Mouse (Mus musculus) myocyte (in vitro differentiated cells): ENCODE data around the gene Gm7073. TPM values are rescaled to one million over a fixed set of nuclear protein-coding genes. Genes with fewer than 3 reads are reported as not detected.

Experiments used
- H3K27me3 ChIP-seq: one replicate; pipeline ENCODE4 v1.6.1; 2011; ENCODE audit not compliant: control insufficient read depth, insufficient read depth, insufficient read length
- H3K36me3 ChIP-seq: one replicate; pipeline ENCODE4 v1.6.1; 2011; ENCODE audit not compliant: control insufficient read depth, insufficient read depth
- H3K4me2 ChIP-seq: one replicate; pipeline ENCODE4 v1.6.1; 2011; ENCODE audit warnings: low read depth, control low read depth
- H3K4me3 ChIP-seq: one replicate; pipeline ENCODE4 v1.5.1; 2011; ENCODE audit warnings: mild to moderate bottlenecking, control low read depth, moderate library complexity
- H3K79me2 ChIP-seq: one replicate; pipeline ENCODE4 v1.6.1; 2011; ENCODE audit not compliant: control insufficient read depth, insufficient read depth
- H3ac ChIP-seq: one replicate; pipeline ENCODE4 v1.6.1; 2011; ENCODE audit not compliant: control insufficient read depth, insufficient read length
- CEBPB ChIP-seq: IDR thresholded peaks from 2 replicates; pipeline ENCODE4 v1.6.1; 2011; ENCODE audit warnings: mild to moderate bottlenecking, moderate library complexity; ENCODE audit not compliant: poor library complexity, insufficient read depth, severe bottlenecking
- E2F4 ChIP-seq: IDR thresholded peaks from one replicate; pipeline ENCODE4 v1.6.1; 2011; ENCODE audit warnings: mild to moderate bottlenecking, control low read depth, moderate library complexity; ENCODE audit not compliant: insufficient read depth
- MAX ChIP-seq: IDR thresholded peaks from one replicate; pipeline ENCODE4 v1.6.1; 2011; ENCODE audit warnings: low read depth, mild to moderate bottlenecking, control low read depth
- MYOD1 ChIP-seq, 3 experiments: IDR thresholded peaks; one replicate each; pipeline ENCODE4 v1.6.1; 2011; ENCODE audit warnings: control low read depth in 2 of 3, low read depth in 2 of 3, mild to moderate bottlenecking in 2 of 3, moderate library complexity in 1 of 3; ENCODE audit not compliant: insufficient read length in 2 of 3, control insufficient read depth in 1 of 3
- MYOG ChIP-seq, 3 experiments: IDR thresholded peaks; one replicate each; pipeline ENCODE4 v1.6.1; 2011; ENCODE audit warnings: control low read depth in 2 of 3, low read depth in 2 of 3, mild to moderate bottlenecking in 2 of 3; ENCODE audit not compliant: insufficient read length in 2 of 3, control insufficient read depth in 1 of 3, insufficient read depth in 1 of 3
- POLR2A ChIP-seq: IDR thresholded peaks from one replicate; pipeline ENCODE4 v1.6.1; 2011; ENCODE audit warnings: low read depth, mild to moderate bottlenecking, control low read depth, moderate library complexity; ENCODE audit not compliant: insufficient read length
- POLR2AphosphoS2 ChIP-seq: IDR thresholded peaks from one replicate; pipeline ENCODE4 v1.6.1; 2011; ENCODE audit warnings: low read depth, control low read depth; ENCODE audit not compliant: insufficient read length
- REST ChIP-seq: IDR thresholded peaks from one replicate; pipeline ENCODE4 v1.6.1; 2011; ENCODE audit warnings: mild to moderate bottlenecking, control low read depth, moderate library complexity; ENCODE audit not compliant: insufficient read depth, insufficient read length
- SRF ChIP-seq: IDR thresholded peaks from one replicate; pipeline ENCODE4 v1.6.1; 2011; ENCODE audit warnings: low read depth; ENCODE audit not compliant: control insufficient read depth, insufficient read length
- TCF12 ChIP-seq: IDR thresholded peaks from one replicate; pipeline ENCODE4 v1.6.1; 2011; ENCODE audit warnings: mild to moderate bottlenecking, control low read depth; ENCODE audit not compliant: poor library complexity, insufficient read depth, severe bottlenecking
- TCF3 ChIP-seq: IDR thresholded peaks from one replicate; pipeline ENCODE4 v1.6.1; 2011; ENCODE audit warnings: low read depth, control low read depth; ENCODE audit not compliant: insufficient read length
- USF1 ChIP-seq: IDR thresholded peaks from one replicate; pipeline ENCODE4 v1.6.1; 2011; ENCODE audit warnings: low read depth, mild to moderate bottlenecking, control low read depth, moderate library complexity
- polyA plus RNA-seq: library from polyadenylated mRNA; unstranded; fragments of >200 nt; fragmentation: generic; extraction: Trizol; gene quantifications from one replicate; pipeline ENCODE4 v1.2.1, GENCODE M21; 2012; ENCODE audit warnings: missing spikeins

The Gm7073 gene
- not detected for polyA plus RNA-seq

DNA sequence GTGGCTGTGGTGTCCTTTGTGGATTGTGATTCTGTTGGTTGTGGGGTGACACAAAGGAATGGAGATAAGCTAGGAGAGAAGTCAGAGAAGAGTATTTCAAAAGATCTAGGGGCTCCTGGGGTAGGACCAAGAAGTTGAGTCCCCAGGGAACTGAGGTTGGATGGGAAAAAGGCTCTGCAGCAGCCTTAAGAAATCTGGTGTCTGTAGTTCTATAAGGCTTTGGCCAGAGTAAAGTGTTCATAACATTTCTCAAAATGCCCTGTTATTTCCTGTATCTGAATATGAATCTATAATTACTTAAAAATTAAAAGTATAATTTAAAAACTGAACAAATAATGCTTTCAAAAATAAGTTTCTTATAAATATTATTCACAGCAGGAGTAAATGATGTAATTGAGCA, at the start of gene Gm7073:
TSS of gene Gm7073 (minus strand) at position 101 of the 400 bp plus-strand sequence.
- H3K36me3 ChIP-seq, result no peaks in the 10 kb centered on the region
- TF ChIP-seq CEBPB, result no peak
- TF ChIP-seq MAX, result no peak
- no peak for TF ChIP-seq MYOD1 (IDR thresholded peaks at IDR 0.05; ENCODE audit: control insufficient read depth in 1 of 3, insufficient read length in 2 of 3, low read depth in 2 of 3)
- no peaks in the 10 kb centered on the region for H3K27me3 ChIP-seq
- no peak within 1 kb of the TSS for H3K4me3 ChIP-seq
- H3K79me2 ChIP-seq, result no peaks in the 10 kb centered on the region
- H3K4me2 ChIP-seq, result no peak within 1 kb of the TSS
- no peak within 1 kb of the TSS for H3ac ChIP-seq

- no peak overlapping the region for H3ac ChIP-seq
- no peak for TF ChIP-seq SRF
- no peak for TF ChIP-seq REST
- no peak for TF ChIP-seq TCF3
- TF ChIP-seq POLR2AphosphoS2, result no peak
- TF ChIP-seq MYOD1 (IDR thresholded peaks at IDR 0.05; ENCODE audit: control insufficient read depth in 1 of 3, insufficient read length in 2 of 3, low read depth in 2 of 3), result no peak
- no peak for TF ChIP-seq TCF12
- no peak for TF ChIP-seq POLR2A
- no peak for TF ChIP-seq USF1
- no peak for TF ChIP-seq MYOG (IDR thresholded peaks at IDR 0.05; ENCODE audit: control insufficient read depth in 1 of 3, insufficient read depth in 1 of 3, insufficient read length in 2 of 3, low read depth in 2 of 3)
- TF ChIP-seq CEBPB, result no peak
- TF ChIP-seq E2F4, result no peak
- TF ChIP-seq MAX, result no peak
- H3K79me2 ChIP-seq, result no peaks in the 10 kb centered on the region
- no peak overlapping the region for H3K4me2 ChIP-seq
- no peaks in the 10 kb centered on the region for H3K36me3 ChIP-seq
- H3K27me3 ChIP-seq, result no peaks in the 10 kb centered on the region
- H3K4me3 ChIP-seq, result no peak overlapping the region
These were observed 31.5 kb upstream of the Gm7073 start for GRCm38 (mm10) chrX:60570539-60570938.

GRCm38 (mm10) chrX:60569047-60569446, 30.0 kb upstream of the Gm7073 start:
- Histone ChIP-seq H3K36me3 (no peaks in the 10 kb centered on the region), H3K79me2 (no peaks in the 10 kb centered on the region), H3ac (no peak overlapping the region), H3K27me3 (no peaks in the 10 kb centered on the region), H3K4me2 (no peak overlapping the region), H3K4me3 (no peak overlapping the region)
- TF ChIP-seq CEBPB (no peak), REST (no peak), TCF12 (no peak), MAX (no peak), MYOG (IDR thresholded peaks at IDR 0.05; ENCODE audit: control insufficient read depth in 1 of 3, insufficient read depth in 1 of 3, insufficient read length in 2 of 3, low read depth in 2 of 3) (no peak)

DNA sequence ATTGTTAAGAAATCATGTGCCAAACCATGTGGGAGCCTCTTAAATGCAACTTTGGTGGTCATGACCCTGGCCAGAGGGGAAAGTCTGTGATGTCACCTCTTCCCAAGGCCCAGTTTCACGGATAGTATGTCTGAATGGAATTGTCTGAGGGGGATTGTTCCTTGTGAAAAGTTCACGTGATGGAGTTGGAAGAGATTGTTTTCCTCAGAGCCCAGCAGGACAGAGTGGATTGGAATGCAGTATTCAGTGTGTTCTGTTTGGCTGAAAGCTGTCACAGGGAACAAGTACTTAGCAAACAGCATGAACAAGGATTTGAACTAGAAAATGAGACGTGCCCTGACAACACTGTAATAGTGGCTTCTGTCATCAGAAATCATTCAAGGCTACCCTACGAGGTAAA, 16.2 kb upstream of the Gm7073 start:
- Histone ChIP-seq H3K79me2 (no peaks in the 10 kb centered on the region), H3K36me3 (no peaks in the 10 kb centered on the region), H3K4me2 (no peak overlapping the region), H3K4me3 (no peak overlapping the region), H3ac (no peak overlapping the region), H3K27me3 (no peaks in the 10 kb centered on the region)
- no peak for TF ChIP-seq USF1

DNA sequence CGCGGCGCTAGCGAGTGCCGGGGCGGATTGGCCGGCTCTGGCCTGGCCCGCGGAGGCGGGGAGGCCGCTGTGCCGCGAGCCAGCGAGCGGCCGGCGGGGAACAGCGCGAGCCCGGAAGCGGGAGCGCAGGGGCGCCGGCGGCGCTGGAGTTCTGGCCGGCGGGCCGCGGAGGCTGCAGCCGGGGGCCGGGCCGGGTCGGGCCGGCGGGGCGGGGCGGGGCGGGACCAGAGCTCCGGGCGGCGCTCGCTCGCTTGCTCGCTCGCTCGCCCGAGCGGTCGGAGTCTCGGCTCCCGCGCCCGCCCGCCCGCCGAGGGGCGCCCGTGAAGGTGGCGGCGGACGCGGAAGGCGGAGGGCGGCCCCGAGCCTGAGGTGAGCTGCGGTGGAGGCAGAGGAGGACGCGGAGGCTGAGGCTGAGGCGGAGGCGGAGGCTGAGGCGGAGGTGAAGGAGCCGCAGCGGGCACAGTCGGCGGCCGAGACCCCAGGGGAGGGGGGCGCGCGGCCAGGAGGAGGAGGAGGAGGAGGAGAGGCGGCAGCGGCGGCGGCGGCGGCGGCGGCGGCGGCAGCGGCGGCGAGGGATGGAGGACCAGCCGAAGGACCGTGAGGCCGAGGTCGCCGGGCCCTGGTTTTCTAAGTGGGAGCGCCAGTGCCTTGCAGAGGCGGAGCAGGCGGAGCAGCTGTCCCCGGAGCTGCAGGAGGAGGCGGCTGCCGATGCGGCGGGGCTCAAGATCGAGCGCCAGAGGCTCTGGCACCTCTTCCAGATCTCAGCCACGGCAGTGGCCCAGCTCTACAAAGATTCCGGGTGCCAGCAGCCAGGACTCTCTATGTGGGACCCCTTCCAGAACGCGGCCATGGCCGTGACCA, 8.6 kb upstream of the Gm7073 start:
- no peak overlapping the region for H3K4me3 ChIP-seq
- TF ChIP-seq MAX (no peak), POLR2A (no peak), TCF12 (no peak), CEBPB (no peak), POLR2AphosphoS2 (no peak), REST (no peak), TCF3 (no peak), USF1 (no peak), E2F4 (no peak), SRF (no peak), MYOD1 (IDR thresholded peaks at IDR 0.05; ENCODE audit: control insufficient read depth in 1 of 3, insufficient read length in 2 of 3, low read depth in 2 of 3) (no peak)

GRCm38 (mm10) chrX:60547098-60547443, 8.0 kb upstream of the Gm7073 start:
- Histone ChIP-seq H3K27me3 (no peaks in the 10 kb centered on the region), H3K36me3 (no peaks in the 10 kb centered on the region), H3ac (no peak overlapping the region), H3K4me3 (no peak overlapping the region), H3K4me2 (peak overlapping the region; percentile 38), H3K79me2 (no peaks in the 10 kb centered on the region)
- no peak for TF ChIP-seq SRF
- TF ChIP-seq POLR2AphosphoS2, result no peak
- no peak for TF ChIP-seq CEBPB
- no peak for TF ChIP-seq TCF3
- TF ChIP-seq REST, result no peak
- no peak for TF ChIP-seq MAX
- TF ChIP-seq TCF12, result no peak

More for the DNA sequence above, 8.6 kb upstream of the Gm7073 start:
- Histone ChIP-seq H3K4me2 (no peak overlapping the region), H3ac (no peak overlapping the region), H3K79me2 (no peaks in the 10 kb centered on the region), H3K27me3 (no peaks in the 10 kb centered on the region), H3K36me3 (no peaks in the 10 kb centered on the region)
